In the genomic region with DNA sequence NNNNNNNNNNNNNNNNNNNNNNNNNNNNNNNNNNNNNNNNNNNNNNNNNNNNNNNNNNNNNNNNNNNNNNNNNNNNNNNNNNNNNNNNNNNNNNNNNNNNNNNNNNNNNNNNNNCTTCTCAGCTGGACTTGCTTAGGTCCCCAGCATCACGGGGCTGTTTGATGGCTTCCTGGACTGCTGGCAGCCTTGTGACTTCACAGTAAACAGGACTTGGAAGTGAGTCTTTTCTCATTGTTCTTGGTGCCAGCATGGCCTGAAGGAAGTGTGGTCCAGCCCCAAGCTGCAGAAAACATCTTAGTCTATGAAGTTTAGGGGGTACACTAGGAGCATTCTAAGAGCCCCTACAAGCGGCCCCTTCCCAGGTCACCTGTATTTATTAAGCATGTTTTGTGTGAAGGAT, we compare ENCODE assay signal across 13 mouse cellular contexts.
A peak's percentile ranks its signal among the peaks of the same experiment; 100 is the strongest.
DNase-seq lines count a peak whose midpoint lies in the region; ATAC-seq and TF ChIP-seq lines count a peak whose summit lies in the region.
"Had no signal": no experiment of that assay in that cellular context is flagged by ENCODE, and none has a peak within 500 bp of the region (broad histone marks: within the 10 kb centered on the region; RNA-seq: fewer than 3 reads in every experiment).

No protein-coding gene starts in this region.

- 37% methylated on average over 2 of the region's 2 CpGs for WGBS in forebrain, embryonic 13.5 days
- WGBS in limb, embryonic 13.5 days: 34% methylated on average over 2 of the region's 2 CpGs

- intact Hi-C loops in heart, postnatal 36 days (cut with DNase I): no loop called here
- intact Hi-C loops in left cerebral cortex, postnatal 36 days (cut with DNase I): no loop called here

- no peak for TF ChIP-seq CTCF in brain, embryonic 14.5 days (IDR thresholded peaks at IDR 0.05; ENCODE audit: borderline replicate concordance, extremely low read depth, insufficient read depth, insufficient read length)

- H3K4me3 ChIP-seq in forebrain, embryonic 13.5 days: no peak overlapping the region
- no peak overlapping the region for H3K4me3 ChIP-seq in limb, embryonic 13.5 days

- H3K27ac ChIP-seq in forebrain, embryonic 13.5 days: peak overlapping the region; percentile 82
- H3K27ac ChIP-seq in limb, embryonic 13.5 days: peak overlapping the region; percentile 86; the same call in 1 of the 2 replicates
- H3K27ac ChIP-seq: macrophage had no signal

- no peak for TF ChIP-seq POLR2A in brain, embryonic 14.5 days (IDR thresholded peaks at IDR 0.05; ENCODE audit: borderline replicate concordance, extremely low read depth, insufficient read depth, insufficient read length, poor library complexity, severe bottlenecking)

- H3K4me1 ChIP-seq in forebrain, embryonic 13.5 days: peaks cover 33% of the 10 kb centered on the region
- peaks cover 52% of the 10 kb centered on the region for H3K4me1 ChIP-seq in limb, embryonic 13.5 days

- ATAC-seq in forebrain, embryonic 13.5 days: peak; percentile 19; the same call in 1 of the 2 replicates
- ATAC-seq in limb, embryonic 13.5 days (ENCODE audit: low FRiP score, low read depth): peak; percentile 5; the same call in 1 of the 2 replicates

- H3K27me3 ChIP-seq in forebrain, embryonic 13.5 days: no peaks in the 10 kb centered on the region
- H3K27me3 ChIP-seq in limb, embryonic 13.5 days: no peaks in the 10 kb centered on the region

- DNase-seq in heart, adult 11 months: peak; percentile 40
- DNase-seq in heart, postnatal 36 days: no peak
- DNase-seq in brain, embryonic 14.5 days (ENCODE audit: low read depth): peak; percentile 64
- no peak for DNase-seq in retina, embryonic 14.5 days (ENCODE audit: low spot score)
- no peak for DNase-seq in left cerebral cortex, postnatal 36 days (ENCODE audit: low spot score in 2 of 2)
- no peak for DNase-seq in urinary bladder, postnatal 14 days (ENCODE audit: low spot score)
- DNase-seq: adrenal gland, adult 8-10 months; cerebellum, adult 11 months; gastrocnemius, postnatal 25 days; thymus, postnatal 14 days had no signal

- no peaks in the 10 kb centered on the region for H3K9me3 ChIP-seq in forebrain, embryonic 13.5 days (replicated peaks)
- no peaks in the 10 kb centered on the region for H3K9me3 ChIP-seq in limb, embryonic 13.5 days

- peak overlapping the region; percentile 53; the same call in 1 of the 2 replicates for H3K4me2 ChIP-seq in forebrain, embryonic 13.5 days
- peak overlapping the region; percentile 56 for H3K4me2 ChIP-seq in limb, embryonic 13.5 days (replicated peaks)

- H3K36me3 ChIP-seq in forebrain, embryonic 13.5 days (ENCODE audit: poor library complexity, severe bottlenecking): no peaks in the 10 kb centered on the region
- H3K36me3 ChIP-seq in limb, embryonic 13.5 days: no peaks in the 10 kb centered on the region

- no peak overlapping the region for H3K9ac ChIP-seq in forebrain, embryonic 13.5 days
- H3K9ac ChIP-seq in limb, embryonic 13.5 days: no peak overlapping the region

Comparison
In these comparisons a context has a peak if more than half of its experiments do, and no peak if none do; other contexts are left out.
1. DNase-seq: peak in heart, adult 11 months (single experiment) and brain, embryonic 14.5 days (single experiment); none in heart, postnatal 36 days (0 of 2), retina, embryonic 14.5 days (single experiment), left cerebral cortex, postnatal 36 days (0 of 2) and urinary bladder, postnatal 14 days (single experiment).